Mouse (Mus musculus): ENCODE measurements at regions not wholly inside any gene's neighbourhood (a gene's known extent, or its start where the extent isn't known, plus 50 kb on each side); places are given as distances from the start of the nearest gene placed in this dataset.

- WGBS, result 73% methylated on average over 6 of the region's 6 CpGs
- Histone ChIP-seq H3K27me3 (no peaks in the 10 kb centered on the region), H3K4me1 (no peaks in the 10 kb centered on the region), H3K9ac (no peak overlapping the region), H3K4me2 (no peak overlapping the region), H3K9me3 (replicated peaks) (no peaks in the 10 kb centered on the region), H3K36me3 (ENCODE audit: poor library complexity, severe bottlenecking) (no peaks in the 10 kb centered on the region), H3K4me3 (no peak overlapping the region), H3K27ac (no peak overlapping the region)
- no peak for ATAC-seq
Measured at GRCm38 (mm10) chr13:31276005-31276644, 279.8 kb upstream of the Foxq1 start.

DNA sequence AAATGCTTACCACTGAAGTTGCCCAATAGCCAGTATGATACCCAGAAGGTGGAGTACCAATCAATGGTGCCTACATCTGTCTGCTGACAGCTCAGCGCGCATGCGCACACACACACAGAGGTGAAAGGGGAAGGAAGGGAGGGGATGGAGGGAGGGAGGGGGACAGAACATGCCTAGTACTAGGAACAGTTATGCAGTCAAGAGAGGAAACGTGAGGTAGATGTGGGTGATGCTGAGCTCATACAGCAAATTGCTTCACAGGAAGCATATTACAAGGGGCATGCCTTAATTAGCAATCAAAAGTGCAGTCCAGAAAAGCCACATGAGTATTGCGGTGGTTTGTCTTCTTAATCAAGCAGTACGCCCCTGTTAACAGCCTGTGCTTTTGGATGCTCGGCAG, 265.3 kb upstream of the Foxq1 start:
- Histone ChIP-seq H3K4me1 (no peaks in the 10 kb centered on the region), H3K36me3 (ENCODE audit: poor library complexity, severe bottlenecking) (no peaks in the 10 kb centered on the region), H3K27ac (no peak overlapping the region), H3K4me3 (no peak overlapping the region), H3K4me2 (no peak overlapping the region), H3K9ac (no peak overlapping the region), H3K27me3 (no peaks in the 10 kb centered on the region), H3K9me3 (replicated peaks) (no peaks in the 10 kb centered on the region)
- 88% methylated on average over 7 of the region's 7 CpGs for WGBS
- ATAC-seq, result no peak

- Histone ChIP-seq H3K4me3 (no peak overlapping the region), H3K36me3 (ENCODE audit: poor library complexity, severe bottlenecking) (no peaks in the 10 kb centered on the region), H3K4me2 (no peak overlapping the region), H3K9me3 (replicated peaks) (no peaks in the 10 kb centered on the region), H3K27ac (no peak overlapping the region), H3K9ac (no peak overlapping the region), H3K4me1 (no peaks in the 10 kb centered on the region), H3K27me3 (no peaks in the 10 kb centered on the region)
- ATAC-seq, result no peak; the same call in 1 of the 2 replicates
- 82% methylated on average over 13 of the region's 13 CpGs for WGBS
Measured at GRCm38 (mm10) chr13:31292584-31293387, 263.1 kb upstream of the Foxq1 start.

GRCm38 (mm10) chr13:31294011-31294410, 261.9 kb upstream of the Foxq1 start:
- no peak for ATAC-seq
- H3K9me3 ChIP-seq (replicated peaks), result no peaks in the 10 kb centered on the region
- H3K36me3 ChIP-seq (ENCODE audit: poor library complexity, severe bottlenecking), result no peaks in the 10 kb centered on the region
- no peak overlapping the region for H3K4me2 ChIP-seq
- no peaks in the 10 kb centered on the region for H3K4me1 ChIP-seq
- no peak overlapping the region for H3K9ac ChIP-seq
- H3K27ac ChIP-seq, result no peak overlapping the region
- WGBS, result 93% methylated on average over 6 of the region's 7 CpGs
- H3K27me3 ChIP-seq, result no peaks in the 10 kb centered on the region
- H3K4me3 ChIP-seq, result no peak overlapping the region

GRCm38 (mm10) chr13:31303194-31303593, 252.7 kb upstream of the Foxq1 start:
- no peak overlapping the region for H3K4me2 ChIP-seq
- H3K4me3 ChIP-seq, result no peak overlapping the region
- H3K4me1 ChIP-seq, result no peaks in the 10 kb centered on the region
- H3K9ac ChIP-seq, result no peak overlapping the region
- no peak for ATAC-seq
- H3K36me3 ChIP-seq (ENCODE audit: poor library complexity, severe bottlenecking), result no peaks in the 10 kb centered on the region
- WGBS, result 83% methylated on average over 5 of the region's 5 CpGs
- H3K9me3 ChIP-seq (replicated peaks), result no peaks in the 10 kb centered on the region
- H3K27me3 ChIP-seq, result no peaks in the 10 kb centered on the region
- H3K27ac ChIP-seq, result no peak overlapping the region

- 86% methylated on average over 5 of the region's 5 CpGs for WGBS
- no peaks in the 10 kb centered on the region for H3K4me1 ChIP-seq
- no peaks in the 10 kb centered on the region for H3K27me3 ChIP-seq
- no peak overlapping the region for H3K4me2 ChIP-seq
- no peak overlapping the region for H3K9ac ChIP-seq
- ATAC-seq, result no peak
- no peak overlapping the region for H3K27ac ChIP-seq
- no peaks in the 10 kb centered on the region for H3K36me3 ChIP-seq (ENCODE audit: poor library complexity, severe bottlenecking)
- no peak overlapping the region for H3K4me3 ChIP-seq
- no peaks in the 10 kb centered on the region for H3K9me3 ChIP-seq (replicated peaks)
Measured at GRCm38 (mm10) chr13:31304286-31304865, 251.6 kb upstream of the Foxq1 start.

DNA sequence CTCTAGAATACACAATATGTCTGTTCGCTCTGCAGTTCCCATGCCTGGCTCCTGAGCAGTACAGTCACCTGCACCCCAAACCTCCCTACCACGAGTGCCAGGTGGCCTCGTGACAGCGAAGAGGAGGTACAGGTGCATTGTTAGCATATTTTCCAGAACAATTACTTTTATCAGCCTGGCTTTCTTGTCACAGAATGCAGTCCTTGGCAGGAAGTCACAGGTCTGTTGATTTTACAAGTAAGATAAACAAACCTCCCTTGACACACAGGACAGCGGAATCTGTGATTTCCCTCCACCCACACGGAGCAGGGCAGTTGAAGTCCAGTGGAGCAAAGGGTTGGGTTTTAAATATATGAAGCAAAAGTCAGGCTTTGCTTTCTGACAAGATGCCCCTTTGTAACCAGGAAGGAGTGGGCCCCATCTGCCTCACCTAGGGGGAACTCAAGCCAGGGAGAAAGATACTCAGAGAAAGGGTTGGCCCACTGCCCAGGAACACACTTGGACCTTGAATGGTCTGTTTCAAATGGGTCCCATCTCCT, 246.8 kb upstream of the Foxq1 start:
- no peaks in the 10 kb centered on the region for H3K4me1 ChIP-seq
- no peak overlapping the region for H3K4me3 ChIP-seq
- no peak overlapping the region for H3K4me2 ChIP-seq
- no peak overlapping the region for H3K9ac ChIP-seq
- H3K27me3 ChIP-seq, result no peaks in the 10 kb centered on the region
- WGBS, result 83% methylated on average over 6 of the region's 6 CpGs
- H3K27ac ChIP-seq, result no peak overlapping the region
- no peak for ATAC-seq
- H3K9me3 ChIP-seq (replicated peaks), result no peaks in the 10 kb centered on the region
- H3K36me3 ChIP-seq (ENCODE audit: poor library complexity, severe bottlenecking), result no peaks in the 10 kb centered on the region

- ATAC-seq, result no peak
- Histone ChIP-seq H3K4me1 (no peaks in the 10 kb centered on the region), H3K27me3 (no peaks in the 10 kb centered on the region), H3K9ac (no peak overlapping the region), H3K36me3 (ENCODE audit: poor library complexity, severe bottlenecking) (no peaks in the 10 kb centered on the region), H3K4me3 (no peak overlapping the region), H3K27ac (no peak overlapping the region), H3K9me3 (replicated peaks) (no peaks in the 10 kb centered on the region), H3K4me2 (no peak overlapping the region)
- 56% methylated on average over 7 of the region's 7 CpGs for WGBS
Measured at GRCm38 (mm10) chr13:31312772-31313171, 243.2 kb upstream of the Foxq1 start.

GRCm38 (mm10) chr13:31313821-31314220, 242.1 kb upstream of the Foxq1 start:
- WGBS, result 76% methylated on average over 5 of the region's 5 CpGs
- no peak overlapping the region for H3K4me3 ChIP-seq
- no peak for ATAC-seq
- no peaks in the 10 kb centered on the region for H3K36me3 ChIP-seq (ENCODE audit: poor library complexity, severe bottlenecking)
- H3K9me3 ChIP-seq (replicated peaks), result no peaks in the 10 kb centered on the region
- no peak overlapping the region for H3K27ac ChIP-seq
- no peak overlapping the region for H3K4me2 ChIP-seq
- H3K9ac ChIP-seq, result no peak overlapping the region
- H3K27me3 ChIP-seq, result no peaks in the 10 kb centered on the region
- H3K4me1 ChIP-seq, result no peaks in the 10 kb centered on the region

GRCm38 (mm10) chr13:31317066-31317465, 238.9 kb upstream of the Foxq1 start:
- Histone ChIP-seq H3K27ac (no peak overlapping the region), H3K9ac (no peak overlapping the region), H3K4me2 (no peak overlapping the region), H3K4me3 (no peak overlapping the region), H3K9me3 (replicated peaks) (no peaks in the 10 kb centered on the region), H3K27me3 (no peaks in the 10 kb centered on the region), H3K36me3 (ENCODE audit: poor library complexity, severe bottlenecking) (no peaks in the 10 kb centered on the region), H3K4me1 (no peaks in the 10 kb centered on the region)
- WGBS, result 94% methylated on average over 8 of the region's 8 CpGs
- ATAC-seq, result no peak

DNA sequence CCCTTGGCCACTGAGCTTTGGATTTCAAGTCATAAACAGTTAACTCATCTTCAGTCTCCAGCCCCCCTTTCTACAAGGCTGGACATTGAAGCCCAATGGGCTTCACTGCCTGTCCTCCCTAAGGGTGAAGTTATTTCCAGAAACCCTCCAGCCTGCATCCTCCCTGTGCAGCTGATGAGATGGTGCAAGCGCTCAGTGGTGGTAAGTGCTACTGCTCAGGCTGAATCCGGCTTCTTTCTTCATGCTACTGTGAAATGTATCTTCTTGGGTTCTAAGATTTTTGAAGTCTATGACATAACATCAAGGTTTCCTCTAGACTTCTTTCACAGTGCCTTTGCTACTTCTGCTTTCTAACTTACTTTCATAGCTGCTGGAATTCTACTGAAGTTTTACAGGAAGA, 237.9 kb upstream of the Foxq1 start:
- H3K4me1 ChIP-seq, result no peaks in the 10 kb centered on the region
- no peaks in the 10 kb centered on the region for H3K9me3 ChIP-seq (replicated peaks)
- no peak overlapping the region for H3K4me3 ChIP-seq
- H3K9ac ChIP-seq, result no peak overlapping the region
- H3K36me3 ChIP-seq (ENCODE audit: poor library complexity, severe bottlenecking), result no peaks in the 10 kb centered on the region
- H3K4me2 ChIP-seq, result no peak overlapping the region
- H3K27ac ChIP-seq, result no peak overlapping the region
- no peak for ATAC-seq
- WGBS, result 96% methylated on average over 2 of the region's 2 CpGs
- H3K27me3 ChIP-seq, result no peaks in the 10 kb centered on the region

GRCm38 (mm10) chr13:31321411-31321810, 234.5 kb upstream of the Foxq1 start:
- H3K36me3 ChIP-seq (ENCODE audit: poor library complexity, severe bottlenecking), result no peaks in the 10 kb centered on the region
- no peak overlapping the region for H3K4me3 ChIP-seq
- H3K9ac ChIP-seq, result no peak overlapping the region
- H3K4me1 ChIP-seq, result no peaks in the 10 kb centered on the region
- H3K9me3 ChIP-seq (replicated peaks), result no peaks in the 10 kb centered on the region
- H3K27ac ChIP-seq, result no peak overlapping the region
- no peak overlapping the region for H3K4me2 ChIP-seq
- 74% methylated on average over 2 of the region's 2 CpGs for WGBS
- no peak for ATAC-seq
- no peaks in the 10 kb centered on the region for H3K27me3 ChIP-seq

Measured in forebrain, embryonic 13.5 days (tissue).